Mouse (Mus musculus): ENCODE measurements at regions not wholly inside any gene's neighbourhood (a gene's known extent, or its start where the extent isn't known, plus 50 kb on each side); places are given as distances from the start of the nearest gene placed in this dataset.

DNA sequence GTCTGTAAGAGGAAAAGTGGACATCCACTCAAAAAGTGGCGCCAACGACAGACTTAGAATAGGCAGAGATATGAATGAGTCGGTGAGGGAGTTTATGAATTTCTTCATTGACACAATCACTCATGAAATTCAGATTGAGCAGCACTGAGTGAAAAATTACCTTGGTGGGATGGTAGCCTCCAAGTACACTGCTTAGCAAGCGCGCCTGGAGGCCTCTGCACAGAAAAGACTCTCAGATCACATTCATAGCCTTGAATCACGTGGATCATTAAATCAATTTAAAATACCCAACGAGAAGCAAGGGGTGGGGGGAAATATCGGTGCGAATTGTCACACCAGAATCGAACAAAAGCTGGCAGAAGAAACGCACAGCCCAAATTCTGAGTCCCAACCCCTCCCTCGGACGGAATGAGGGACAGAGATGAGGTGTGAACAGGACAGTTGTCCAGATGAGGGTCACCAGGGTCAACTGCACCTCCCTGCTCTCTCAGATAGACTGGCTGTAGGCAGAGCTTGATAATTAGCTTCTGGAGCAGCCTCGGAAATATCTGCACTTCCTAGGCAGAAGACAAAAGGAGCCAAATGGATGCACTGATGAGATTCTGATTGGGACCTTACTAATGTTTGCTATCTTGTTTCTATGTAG, 113.5 kb upstream of the Cdkn3 start:
- Histone ChIP-seq H3K4me3 (ENCODE audit: insufficient read depth, low read length) (no peak overlapping the region), H3K4me1 (ENCODE audit: control insufficient read depth, insufficient read depth, low read length) (no peaks in the 10 kb centered on the region), H3K27ac (ENCODE audit: insufficient read depth, low read length) (no peak overlapping the region)
- TF ChIP-seq CTCF (IDR thresholded peaks at IDR 0.05; ENCODE audit: extremely low read depth, insufficient read depth, low read length) (no peak), POLR2A (IDR thresholded peaks at IDR 0.05; ENCODE audit: extremely low read depth, insufficient read depth, low read length) (no peak)

DNA sequence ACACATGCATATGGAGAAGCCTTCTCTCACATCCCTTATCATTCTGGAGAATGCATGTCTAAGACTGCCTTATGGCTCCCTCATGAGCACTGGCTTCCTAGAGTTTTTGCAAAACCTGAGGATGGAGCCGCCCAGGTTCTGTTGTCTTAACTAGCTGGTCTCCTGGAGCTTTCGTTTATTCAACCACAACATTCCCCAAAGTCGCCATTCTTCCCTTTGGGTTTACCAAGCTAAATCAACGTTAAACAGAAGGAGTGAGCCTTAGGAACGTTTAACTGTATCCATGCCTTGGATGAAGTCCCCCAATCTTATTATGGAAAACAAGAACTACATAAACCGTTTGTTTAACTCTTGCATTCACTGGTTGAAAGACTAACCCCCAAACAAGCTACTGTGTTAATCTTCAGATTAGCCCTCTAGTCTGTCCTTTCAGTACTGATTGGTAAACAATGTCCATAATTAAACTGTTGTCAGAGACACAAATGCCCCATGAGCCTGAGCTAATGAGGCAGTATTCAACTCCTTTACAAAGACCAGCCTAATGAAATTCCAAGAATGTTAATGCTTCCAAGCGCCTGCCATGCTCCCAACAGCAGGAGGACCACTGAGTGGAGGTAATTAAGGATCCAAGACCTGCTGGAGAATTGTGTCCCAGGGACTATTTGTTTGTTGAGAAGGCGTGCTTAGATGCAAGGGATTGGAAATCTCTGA, 121.1 kb upstream of the Cdkn3 start:
- no peak for TF ChIP-seq POLR2A (IDR thresholded peaks at IDR 0.05; ENCODE audit: extremely low read depth, insufficient read depth, low read length)
- no peak for TF ChIP-seq CTCF (IDR thresholded peaks at IDR 0.05; ENCODE audit: extremely low read depth, insufficient read depth, low read length)
- Histone ChIP-seq H3K4me3 (ENCODE audit: insufficient read depth, low read length) (no peak overlapping the region), H3K27ac (ENCODE audit: insufficient read depth, low read length) (no peak overlapping the region), H3K4me1 (ENCODE audit: control insufficient read depth, insufficient read depth, low read length) (no peaks in the 10 kb centered on the region)

DNA sequence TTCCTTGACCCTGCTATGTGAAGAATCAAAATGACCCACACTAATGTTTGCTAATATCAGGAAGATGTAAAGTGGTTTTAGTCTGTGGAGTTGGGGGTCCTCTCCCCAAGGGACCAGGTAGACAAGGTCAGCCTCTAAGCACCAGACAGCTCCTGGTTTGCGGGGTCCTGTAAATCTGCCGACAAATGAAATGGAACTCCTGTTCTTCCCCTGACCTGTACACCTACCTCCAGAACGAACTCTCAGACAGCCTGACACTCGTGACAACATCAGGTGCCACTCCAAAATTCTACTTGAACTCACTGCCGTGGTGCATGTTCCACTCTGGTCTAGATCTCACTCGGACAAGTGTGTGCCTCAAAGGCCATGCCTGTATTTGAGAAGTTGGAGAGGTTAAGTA, 121.8 kb upstream of the Cdkn3 start:
- H3K4me3 ChIP-seq (ENCODE audit: insufficient read depth, low read length): no peak overlapping the region
- H3K27ac ChIP-seq (ENCODE audit: insufficient read depth, low read length): no peak overlapping the region
- H3K4me1 ChIP-seq (ENCODE audit: control insufficient read depth, insufficient read depth, low read length): no peaks in the 10 kb centered on the region
- TF ChIP-seq CTCF (IDR thresholded peaks at IDR 0.05; ENCODE audit: extremely low read depth, insufficient read depth, low read length) (no peak), POLR2A (IDR thresholded peaks at IDR 0.05; ENCODE audit: extremely low read depth, insufficient read depth, low read length) (no peak)

DNA sequence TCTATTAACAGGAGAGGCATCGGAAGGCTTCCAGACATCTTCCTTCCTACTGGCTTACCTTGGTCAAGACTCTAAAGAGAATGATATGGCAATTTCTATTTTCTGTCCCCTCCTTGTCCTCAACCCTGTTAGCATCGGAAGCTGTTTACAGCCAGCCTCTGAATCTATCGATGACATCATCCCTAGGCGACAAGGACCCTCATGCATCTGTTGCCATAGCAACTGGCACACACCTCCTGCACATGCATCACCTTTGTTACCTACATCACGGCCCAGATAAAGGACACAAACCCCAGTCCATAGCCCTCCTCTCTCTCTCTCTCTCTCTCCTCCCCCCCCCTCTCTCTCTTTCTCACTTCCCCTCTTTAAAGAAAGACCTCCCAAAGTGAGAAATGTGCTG, 123.1 kb upstream of the Cdkn3 start:
- H3K4me1 ChIP-seq (ENCODE audit: control insufficient read depth, insufficient read depth, low read length): no peaks in the 10 kb centered on the region
- H3K4me3 ChIP-seq (ENCODE audit: insufficient read depth, low read length): no peak overlapping the region
- no peak for TF ChIP-seq POLR2A (IDR thresholded peaks at IDR 0.05; ENCODE audit: extremely low read depth, insufficient read depth, low read length)
- no peak for TF ChIP-seq CTCF (IDR thresholded peaks at IDR 0.05; ENCODE audit: extremely low read depth, insufficient read depth, low read length)
- no peak overlapping the region for H3K27ac ChIP-seq (ENCODE audit: insufficient read depth, low read length)

DNA sequence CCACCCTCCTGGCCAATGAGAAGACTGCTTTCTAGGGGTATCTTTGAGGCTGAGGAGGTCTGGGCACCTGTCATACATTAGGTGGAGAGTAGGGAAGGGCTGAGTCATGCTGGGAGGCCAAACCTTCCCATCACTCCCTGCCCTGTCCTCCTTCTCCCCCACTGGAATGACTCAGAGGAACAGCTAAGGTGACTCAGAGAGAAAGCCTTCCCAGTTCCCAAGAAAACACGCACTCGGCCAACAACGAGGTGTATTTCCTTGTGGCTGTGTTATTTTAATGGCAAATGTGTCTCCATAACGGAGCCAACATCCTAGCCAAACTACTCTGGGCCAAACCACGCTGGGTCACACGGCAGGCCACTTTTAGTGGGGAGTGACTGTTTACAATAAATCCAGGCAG, 124.0 kb upstream of the Cdkn3 start:
- no peak overlapping the region for H3K4me3 ChIP-seq (ENCODE audit: insufficient read depth, low read length)
- H3K4me1 ChIP-seq (ENCODE audit: control insufficient read depth, insufficient read depth, low read length): no peaks in the 10 kb centered on the region
- TF ChIP-seq POLR2A (IDR thresholded peaks at IDR 0.05; ENCODE audit: extremely low read depth, insufficient read depth, low read length) (no peak), CTCF (IDR thresholded peaks at IDR 0.05; ENCODE audit: extremely low read depth, insufficient read depth, low read length) (no peak)
- no peak overlapping the region for H3K27ac ChIP-seq (ENCODE audit: insufficient read depth, low read length)

DNA sequence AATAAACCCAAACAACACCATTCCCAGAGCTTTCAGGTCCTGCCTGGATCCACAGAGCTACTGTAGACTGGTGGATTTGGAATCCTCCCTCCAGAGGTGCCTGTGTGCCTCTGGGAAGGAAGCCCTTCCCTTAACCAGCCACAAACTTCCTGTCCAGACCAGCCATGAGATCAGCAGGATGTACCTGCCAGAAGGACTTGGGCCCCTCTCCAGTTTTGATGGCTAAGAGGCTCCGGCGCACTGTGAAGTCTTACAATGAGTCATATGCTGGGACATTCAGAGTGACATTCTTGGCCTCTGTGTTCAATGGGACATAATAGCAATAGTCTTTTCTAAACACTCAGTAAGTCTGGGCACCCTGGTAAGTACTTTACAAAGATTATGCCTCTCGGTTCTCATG, 125.0 kb upstream of the Cdkn3 start:
- H3K4me1 ChIP-seq (ENCODE audit: control insufficient read depth, insufficient read depth, low read length): no peaks in the 10 kb centered on the region
- H3K4me3 ChIP-seq (ENCODE audit: insufficient read depth, low read length): no peak overlapping the region
- H3K27ac ChIP-seq (ENCODE audit: insufficient read depth, low read length): no peak overlapping the region
- TF ChIP-seq POLR2A (IDR thresholded peaks at IDR 0.05; ENCODE audit: extremely low read depth, insufficient read depth, low read length): no peak
- TF ChIP-seq CTCF (IDR thresholded peaks at IDR 0.05; ENCODE audit: extremely low read depth, insufficient read depth, low read length): no peak

DNA sequence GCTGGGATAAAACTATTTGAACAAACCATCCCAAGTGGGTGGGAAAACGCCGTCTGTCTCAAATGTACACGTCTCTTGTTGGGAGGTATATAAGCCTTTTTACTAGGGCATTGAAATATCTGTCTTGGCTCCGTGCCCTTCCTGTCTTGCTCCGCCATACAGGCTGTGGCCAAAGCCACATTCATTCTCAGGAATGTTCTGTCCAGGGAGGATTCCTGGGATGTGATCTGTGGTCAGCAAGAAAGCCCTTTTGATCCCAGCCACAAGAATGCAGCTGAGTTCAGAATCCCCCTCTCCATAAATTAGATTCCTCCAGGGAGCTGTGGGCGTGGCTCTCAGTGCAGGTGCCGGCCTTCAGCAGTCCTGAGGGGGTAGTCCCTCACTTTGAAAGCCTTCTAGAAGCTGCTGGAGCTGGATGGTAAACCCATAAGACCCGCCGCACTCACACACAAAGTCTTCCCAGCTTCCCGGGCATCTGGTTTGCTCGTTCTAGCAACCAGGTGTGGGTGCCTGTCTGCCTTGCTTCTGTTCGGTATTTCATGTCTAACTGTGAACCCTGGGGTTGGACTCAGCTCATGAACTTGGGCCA, 125.6 kb upstream of the Cdkn3 start:
- H3K4me3 ChIP-seq (ENCODE audit: insufficient read depth, low read length): no peak overlapping the region
- no peak overlapping the region for H3K27ac ChIP-seq (ENCODE audit: insufficient read depth, low read length)
- no peak for TF ChIP-seq POLR2A (IDR thresholded peaks at IDR 0.05; ENCODE audit: extremely low read depth, insufficient read depth, low read length)
- no peak for TF ChIP-seq CTCF (IDR thresholded peaks at IDR 0.05; ENCODE audit: extremely low read depth, insufficient read depth, low read length)
- no peaks in the 10 kb centered on the region for H3K4me1 ChIP-seq (ENCODE audit: control insufficient read depth, insufficient read depth, low read length)

DNA sequence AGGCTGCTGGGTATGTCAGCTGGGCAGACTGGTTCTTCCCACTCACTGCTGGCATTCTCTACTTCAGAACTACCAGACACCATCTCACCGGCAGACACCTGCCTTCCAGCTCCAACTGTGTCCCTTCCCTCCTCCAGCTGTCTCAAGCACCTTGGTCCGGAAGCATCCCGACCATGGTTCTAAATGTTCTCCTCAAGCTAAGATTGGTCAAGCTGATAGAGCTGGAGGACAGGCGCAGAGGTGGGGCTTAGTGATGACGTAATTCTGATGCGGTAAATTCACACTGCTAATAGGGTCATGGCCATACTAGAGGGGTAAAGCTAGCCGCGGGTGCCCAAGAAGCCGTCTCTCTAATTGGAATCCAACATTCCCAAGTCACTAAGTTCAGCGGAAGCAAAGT, 126.1 kb upstream of the Cdkn3 start:
- TF ChIP-seq POLR2A (IDR thresholded peaks at IDR 0.05; ENCODE audit: extremely low read depth, insufficient read depth, low read length) (no peak), CTCF (IDR thresholded peaks at IDR 0.05; ENCODE audit: extremely low read depth, insufficient read depth, low read length) (no peak)
- Histone ChIP-seq H3K4me1 (ENCODE audit: control insufficient read depth, insufficient read depth, low read length) (no peaks in the 10 kb centered on the region), H3K4me3 (ENCODE audit: insufficient read depth, low read length) (no peak overlapping the region), H3K27ac (ENCODE audit: insufficient read depth, low read length) (no peak overlapping the region)

DNA sequence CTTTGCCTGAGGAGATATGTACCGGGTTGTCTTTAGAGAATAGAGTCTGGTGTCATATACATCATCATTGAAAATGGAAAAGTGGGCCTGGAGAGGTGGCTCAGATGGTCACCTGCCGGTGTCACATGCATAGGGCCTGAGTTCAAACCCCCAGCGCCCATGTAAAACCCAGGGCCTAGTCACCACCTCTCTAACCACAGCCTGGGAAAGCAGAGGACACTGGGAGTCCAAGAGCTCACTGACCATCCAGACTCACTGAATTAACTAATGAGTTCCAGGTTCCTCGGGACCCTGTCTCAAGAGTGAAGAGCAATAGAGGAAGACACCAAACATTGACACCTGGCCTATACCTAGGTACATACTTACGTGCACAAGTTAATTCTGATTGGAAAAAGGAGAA, 132.7 kb upstream of the Cdkn3 start:
- no peak for TF ChIP-seq CTCF (IDR thresholded peaks at IDR 0.05; ENCODE audit: extremely low read depth, insufficient read depth, low read length)
- TF ChIP-seq POLR2A (IDR thresholded peaks at IDR 0.05; ENCODE audit: extremely low read depth, insufficient read depth, low read length): no peak

DNA sequence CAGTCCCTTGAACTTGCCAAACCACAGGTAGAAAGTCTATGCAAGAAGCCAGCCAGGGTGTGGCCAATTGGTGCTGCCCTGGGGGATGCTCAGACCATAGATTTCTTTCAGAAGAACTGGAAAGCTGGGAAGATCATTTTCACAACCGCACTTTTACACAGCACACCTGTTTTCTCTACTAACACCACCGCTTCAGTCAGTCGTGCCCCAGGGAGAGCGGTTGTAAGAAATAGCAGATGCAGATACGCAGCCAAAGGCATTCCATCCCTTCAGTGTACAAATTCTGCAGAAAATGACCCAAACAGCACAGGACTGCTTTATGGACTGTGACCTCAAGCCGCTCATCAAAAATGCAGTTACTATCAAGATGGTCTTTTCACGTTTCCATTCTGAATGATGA, 134.6 kb upstream of the Cdkn3 start:
- TF ChIP-seq POLR2A (IDR thresholded peaks at IDR 0.05; ENCODE audit: extremely low read depth, insufficient read depth, low read length) (no peak), CTCF (IDR thresholded peaks at IDR 0.05; ENCODE audit: extremely low read depth, insufficient read depth, low read length) (no peak)
- H3K4me1 ChIP-seq (ENCODE audit: control insufficient read depth, insufficient read depth, low read length): no peaks in the 10 kb centered on the region
- H3K4me3 ChIP-seq (ENCODE audit: insufficient read depth, low read length): no peak overlapping the region
- no peak overlapping the region for H3K27ac ChIP-seq (ENCODE audit: insufficient read depth, low read length)

More for the DNA sequence above, 132.7 kb upstream of the Cdkn3 start:
- Histone ChIP-seq H3K27ac (ENCODE audit: insufficient read depth, low read length) (no peak overlapping the region), H3K4me3 (ENCODE audit: insufficient read depth, low read length) (no peak overlapping the region), H3K4me1 (ENCODE audit: control insufficient read depth, insufficient read depth, low read length) (no peaks in the 10 kb centered on the region)
